Mouse (Mus musculus) erythroblast, embryonic 14.5 days (primary cell): ENCODE results near the gene Tmigd3.

Experiments used
- GATA1 ChIP-seq: IDR thresholded peaks from 2 replicates; pipeline ENCODE4 v1.6.1; 2012; ENCODE audit warnings: low read length, inconsistent platforms, mixed read lengths
- TAL1 ChIP-seq: IDR thresholded peaks from 3 replicates; pipeline ENCODE4 v1.6.1; 2012; ENCODE audit warnings: low read length, inconsistent platforms, mixed read lengths

DNA sequence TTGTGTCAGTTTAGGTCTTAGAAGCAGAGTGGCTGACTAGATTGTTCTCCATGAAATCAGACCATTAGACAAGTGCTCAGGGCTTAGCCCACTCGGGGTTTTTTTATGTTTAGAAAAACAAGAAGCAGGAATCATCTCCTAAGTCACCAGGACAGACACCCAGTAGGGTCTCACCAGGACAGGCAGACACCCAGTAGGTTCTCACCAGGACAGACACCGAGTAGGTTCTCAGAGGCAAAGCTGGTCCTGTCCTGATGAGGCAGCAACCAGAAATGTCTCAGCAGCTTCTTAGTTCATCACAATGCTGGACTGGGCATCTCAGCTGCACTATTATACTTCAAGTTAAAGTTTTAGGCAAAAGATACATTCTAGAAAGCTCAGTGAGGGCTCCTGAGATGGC is 46.0 kb upstream of the Tmigd3 start:
- TF ChIP-seq TAL1, result no peak
- TF ChIP-seq GATA1, result no peak
